Mouse (Mus musculus): ENCODE results near the gene Gm49450.

The Gm49450 gene

GRCm38 (mm10) chr15:98989701-98990430 is 36.5 kb upstream of the Gm49450 start:
- no peak for TF ChIP-seq GATA4 (IDR thresholded peaks at IDR 0.05; ENCODE audit: insufficient replicate concordance, low read length)

DNA sequence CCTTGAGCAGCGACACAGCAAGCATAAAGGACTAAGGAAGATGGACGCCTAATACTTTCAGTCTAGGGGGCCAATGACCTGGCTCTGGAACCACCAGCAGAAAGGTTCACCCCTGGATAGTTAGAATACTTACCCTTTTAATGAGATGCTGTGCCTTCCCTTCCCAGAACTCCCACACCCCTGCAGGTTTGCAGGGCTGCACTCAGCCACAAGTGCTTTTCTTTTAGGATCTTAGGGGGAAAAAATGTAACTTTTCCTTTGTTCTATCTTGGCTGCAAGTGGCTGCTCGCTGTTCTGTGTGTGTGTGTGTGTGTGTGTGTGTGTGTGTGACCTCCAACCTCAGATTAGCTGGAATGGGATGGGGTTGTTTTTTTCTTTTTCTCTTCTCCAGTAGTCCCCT is 35.4 kb upstream of the Gm49450 start:
- TF ChIP-seq GATA4 (IDR thresholded peaks at IDR 0.05; ENCODE audit: insufficient replicate concordance, low read length): no peak

- no peak for TF ChIP-seq GATA4 (IDR thresholded peaks at IDR 0.05; ENCODE audit: insufficient replicate concordance, low read length)
These were observed 34.4 kb upstream of the Gm49450 start for GRCm38 (mm10) chr15:98987661-98988181.

- no peak for TF ChIP-seq GATA4 (IDR thresholded peaks at IDR 0.05; ENCODE audit: insufficient replicate concordance, low read length)
These were observed 33.8 kb upstream of the Gm49450 start for GRCm38 (mm10) chr15:98987077-98987630.

DNA sequence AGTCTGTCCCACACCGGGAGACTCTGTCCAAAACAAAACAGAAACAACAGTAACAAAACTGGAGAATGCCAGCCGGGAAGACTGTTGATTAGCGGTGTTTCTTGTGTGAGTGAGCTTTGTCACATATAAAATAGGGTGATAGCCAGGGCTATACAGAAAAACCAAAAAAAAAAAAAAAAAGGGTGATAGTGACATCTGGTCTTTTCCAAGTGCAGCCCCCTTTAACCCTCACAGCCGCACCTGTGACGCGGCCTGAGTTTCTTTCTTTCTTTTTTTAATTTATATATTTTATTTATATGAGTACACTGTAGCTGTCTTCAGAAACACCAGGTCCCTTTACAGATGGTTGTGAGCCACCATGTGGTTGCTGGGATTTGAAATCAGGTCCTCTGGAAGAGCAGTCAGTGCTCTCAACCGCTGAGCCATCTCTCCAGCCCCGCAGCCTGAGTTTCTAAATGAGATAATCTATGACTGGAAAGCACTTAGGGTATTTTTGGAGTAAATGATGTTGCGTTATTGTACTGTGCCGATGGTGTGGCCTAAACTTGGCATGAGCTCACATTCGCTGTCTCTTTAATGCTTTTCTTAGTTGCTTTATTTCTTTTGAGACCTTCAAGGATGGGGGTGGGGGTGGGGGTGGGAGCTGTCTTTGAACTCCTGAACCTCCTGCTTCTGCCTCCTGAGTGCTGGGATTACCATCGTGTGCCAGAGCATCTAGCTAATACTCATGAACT is 32.8 kb upstream of the Gm49450 start:
- no peak for TF ChIP-seq GATA4 (IDR thresholded peaks at IDR 0.05; ENCODE audit: insufficient replicate concordance, low read length)

GRCm38 (mm10) chr15:98985240-98985981 is 32.1 kb upstream of the Gm49450 start:
- TF ChIP-seq GATA4 (IDR thresholded peaks at IDR 0.05; ENCODE audit: insufficient replicate concordance, low read length): no peak

DNA sequence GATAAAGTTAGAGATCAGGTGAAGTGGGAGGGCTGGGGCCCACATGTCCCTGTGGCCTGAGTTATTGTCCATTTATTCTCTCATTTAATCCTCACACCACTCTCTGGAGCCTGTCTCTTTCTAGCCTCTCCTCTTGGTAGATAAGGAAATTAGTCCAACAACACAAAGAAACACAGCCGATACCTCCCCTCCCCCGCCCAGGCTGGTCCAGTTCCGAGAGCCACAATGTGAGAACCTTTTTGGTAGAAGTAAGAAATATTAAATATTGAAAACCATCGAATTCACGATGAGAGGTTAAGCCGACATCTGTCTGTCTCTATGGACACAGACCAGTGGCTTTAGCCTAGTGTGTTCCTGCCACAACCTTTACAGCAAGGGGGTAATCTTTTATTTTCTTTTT is 31.3 kb upstream of the Gm49450 start:
- TF ChIP-seq GATA4 (IDR thresholded peaks at IDR 0.05; ENCODE audit: insufficient replicate concordance, low read length): no peak

DNA sequence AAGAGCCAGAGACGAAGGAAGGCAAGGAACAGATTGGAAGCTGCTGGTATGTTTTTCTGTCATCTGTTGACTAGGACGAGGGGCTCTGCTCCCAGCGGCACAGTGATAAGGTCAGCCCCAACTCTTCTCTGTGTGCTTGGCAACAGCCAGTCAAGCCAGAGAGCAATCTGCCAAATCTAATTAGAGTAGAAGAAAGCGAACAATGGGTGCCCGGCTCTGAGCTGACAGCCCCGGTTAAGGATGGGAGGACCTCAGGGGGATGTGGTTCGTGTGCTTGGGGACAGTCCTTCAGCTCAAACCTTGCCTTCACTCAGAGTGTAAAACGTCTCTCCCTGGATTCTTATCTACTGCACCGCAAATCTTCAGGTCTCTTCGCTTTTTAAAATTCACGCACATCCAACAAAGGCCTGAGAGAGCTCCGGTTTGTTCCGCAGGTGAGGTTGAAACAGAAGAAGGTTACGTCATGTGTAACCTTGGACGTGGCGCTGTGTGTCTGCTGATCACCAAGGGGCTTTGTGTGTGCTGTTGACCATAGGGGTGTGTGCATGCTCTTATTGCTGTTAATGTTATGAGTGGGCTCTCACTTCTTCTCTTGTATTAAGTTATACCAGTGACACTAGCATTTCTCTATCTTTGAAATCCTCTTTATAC is 30.2 kb upstream of the Gm49450 start:
- no peak for TF ChIP-seq GATA4 (IDR thresholded peaks at IDR 0.05; ENCODE audit: insufficient replicate concordance, low read length)

DNA sequence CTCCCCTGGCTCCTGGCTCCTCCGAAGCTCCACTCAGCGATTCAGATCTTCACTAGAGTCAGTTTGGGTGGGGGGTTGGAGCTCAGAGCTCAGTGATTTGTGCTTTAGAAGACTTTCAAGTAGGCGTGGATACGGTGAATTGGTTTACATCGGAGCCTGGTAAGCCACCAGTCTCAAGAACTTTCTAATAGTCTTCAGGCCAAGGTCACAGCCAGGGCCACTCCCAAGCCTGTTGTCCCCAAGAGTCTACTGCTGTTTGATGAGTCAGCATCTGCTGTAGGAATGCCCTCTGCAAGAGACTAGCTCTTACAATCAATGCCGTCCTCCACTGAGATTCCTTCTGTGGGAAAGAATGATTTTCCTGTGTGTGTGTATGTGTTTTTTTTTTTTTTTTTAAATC is 28.7 kb upstream of the Gm49450 start:
- no peak for TF ChIP-seq GATA4 (IDR thresholded peaks at IDR 0.05; ENCODE audit: insufficient replicate concordance, low read length)

DNA sequence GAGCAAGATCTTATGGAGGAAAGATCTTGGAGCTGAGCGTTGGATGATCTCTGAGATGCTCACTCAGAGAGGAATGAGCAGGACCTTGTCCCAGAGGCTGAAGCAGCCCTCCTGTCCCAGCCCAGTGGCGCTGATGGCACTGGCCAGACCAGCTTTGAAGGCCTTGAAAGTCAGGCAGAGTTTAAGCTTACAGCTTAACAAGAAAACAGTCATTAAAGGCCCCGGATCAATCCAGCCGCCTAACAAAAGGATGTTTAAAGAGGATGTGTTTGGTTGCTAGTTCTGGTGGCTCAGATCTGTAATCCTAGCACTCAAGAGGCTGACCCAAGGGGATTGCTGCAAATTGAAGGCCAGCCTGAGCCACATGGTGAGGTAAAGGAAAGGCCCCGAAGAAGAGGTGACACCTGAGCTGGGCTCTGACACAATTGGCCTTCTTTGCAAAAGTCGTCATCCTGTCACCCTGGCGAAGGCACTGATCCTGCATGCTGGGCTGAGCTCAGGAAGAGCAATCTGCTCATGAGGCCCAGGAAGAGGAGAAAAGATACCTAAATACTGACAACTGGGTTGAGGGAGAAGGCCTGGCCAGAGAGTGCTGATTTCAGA is 26.8 kb upstream of the Gm49450 start:
- TF ChIP-seq GATA4 (IDR thresholded peaks at IDR 0.05; ENCODE audit: insufficient replicate concordance, low read length): no peak

DNA sequence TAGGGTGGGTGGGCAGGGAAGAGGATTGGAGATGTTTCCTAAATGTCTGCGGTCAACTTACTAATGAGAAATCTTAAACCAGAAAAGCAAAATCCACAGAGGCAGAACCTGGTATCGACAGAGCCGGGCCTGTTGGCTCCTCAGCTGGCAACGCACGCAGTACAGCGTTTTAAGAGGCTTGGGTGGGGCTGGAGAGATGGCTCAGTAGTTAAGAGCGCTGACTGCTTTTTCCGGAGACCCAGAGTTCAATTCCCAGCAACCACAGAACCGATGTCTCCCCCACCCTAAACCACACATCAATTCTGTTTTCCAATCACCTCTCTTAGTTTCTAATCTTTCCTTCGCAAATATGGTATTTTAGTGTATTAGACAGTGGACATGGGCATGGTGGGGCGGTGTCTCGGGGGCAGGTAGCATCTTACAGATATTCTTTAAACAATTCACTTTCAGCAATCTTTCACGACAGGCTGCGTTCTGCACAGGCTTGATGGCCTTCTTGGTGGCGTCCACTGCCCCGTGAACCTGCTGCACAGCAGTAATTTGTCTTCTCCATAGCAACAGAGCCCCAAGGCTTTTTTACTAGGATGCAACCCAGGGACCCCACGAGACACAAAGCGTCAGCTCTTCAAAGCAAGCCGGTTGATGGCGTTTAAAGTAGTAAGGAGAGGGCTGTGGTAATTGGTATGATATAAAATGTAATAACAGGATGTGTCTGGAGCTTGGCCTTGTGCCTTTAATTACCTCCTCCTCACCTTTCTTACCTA is 25.2 kb upstream of the Gm49450 start:
- TF ChIP-seq GATA4 (IDR thresholded peaks at IDR 0.05; ENCODE audit: insufficient replicate concordance, low read length): no peak

GRCm38 (mm10) chr15:98977759-98978408 is 24.5 kb upstream of the Gm49450 start:
- no peak for TF ChIP-seq GATA4 (IDR thresholded peaks at IDR 0.05; ENCODE audit: insufficient replicate concordance, low read length)
